Mouse (Mus musculus) induced T-regulatory cell, adult 2 months (primary cell): ENCODE data around the gene Sec31a.
"Not testable (repeated sequence)": the region's sequence is repeated elsewhere in the genome, so short reads cannot be mapped to it uniquely, and the experiment has no call there.

Source experiments
- DNase-seq: peaks from one replicate; pipeline ENCODE4 v3.0.0-alpha.2; 2012; ENCODE audit warnings: low read depth

Gene Sec31a

DNA sequence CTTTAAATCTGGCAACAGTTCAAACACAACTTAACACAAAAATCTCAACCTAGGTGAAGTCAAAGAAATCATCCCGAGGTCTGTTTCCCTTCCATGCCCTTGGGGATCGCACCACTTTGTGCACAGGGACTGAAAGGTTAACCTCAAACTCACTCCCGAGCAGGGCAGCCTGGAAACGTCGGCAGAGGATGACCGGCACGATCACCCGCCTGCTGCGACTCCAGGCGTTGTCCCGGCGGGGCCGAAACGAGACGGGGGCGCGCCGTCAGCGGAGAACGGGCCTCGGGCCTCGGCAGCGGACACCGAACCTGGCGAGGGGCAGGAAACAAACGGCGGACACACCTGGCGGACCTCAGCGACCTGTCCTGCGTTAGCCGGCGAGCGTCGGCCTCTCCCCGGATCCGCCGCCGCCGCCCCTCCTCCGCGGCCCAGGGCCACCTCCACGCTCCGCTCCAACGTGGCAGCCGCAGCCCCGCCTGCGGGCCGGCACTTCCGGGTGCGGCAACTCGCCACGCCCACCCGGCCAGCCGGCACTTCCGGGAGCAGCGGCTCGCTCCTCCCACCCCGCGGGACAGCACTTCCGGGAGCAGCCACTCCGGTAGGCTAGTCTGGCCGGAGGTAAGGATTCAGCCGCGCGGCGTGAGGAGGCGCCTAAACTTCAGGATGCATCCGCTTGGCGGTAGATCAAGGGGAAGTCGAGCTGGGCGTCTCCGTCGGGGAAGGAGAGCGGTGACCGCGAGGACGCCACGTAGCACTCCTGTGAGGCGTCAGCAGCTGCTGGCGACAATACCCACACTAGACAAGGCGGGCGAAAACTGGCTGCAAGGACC is at the start of gene Sec31a:
TSS of gene Sec31a (minus strand) at position 474 of the 830 bp plus-strand sequence.
- DNase-seq: peak; percentile 96

DNA sequence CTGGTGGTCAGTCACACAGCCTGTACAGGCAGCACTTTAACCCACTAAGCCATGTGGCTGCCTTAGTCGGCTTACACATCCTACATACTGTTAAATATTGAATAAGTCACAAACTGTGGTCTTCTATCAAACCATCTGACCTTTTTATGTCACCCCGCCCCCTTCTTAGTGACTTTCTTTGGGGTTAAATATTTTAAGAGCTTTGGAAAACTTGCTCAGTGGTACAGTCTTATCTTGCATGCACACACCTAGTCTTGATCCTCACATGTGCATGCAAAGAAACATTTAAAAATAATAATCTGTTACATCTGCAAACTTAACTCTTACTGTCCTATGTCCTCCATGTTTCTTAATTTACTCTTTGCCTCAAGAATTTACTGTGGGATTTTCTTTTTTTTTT is 46.3 kb upstream of the Sec31a start:
- DNase-seq: no peak

DNA sequence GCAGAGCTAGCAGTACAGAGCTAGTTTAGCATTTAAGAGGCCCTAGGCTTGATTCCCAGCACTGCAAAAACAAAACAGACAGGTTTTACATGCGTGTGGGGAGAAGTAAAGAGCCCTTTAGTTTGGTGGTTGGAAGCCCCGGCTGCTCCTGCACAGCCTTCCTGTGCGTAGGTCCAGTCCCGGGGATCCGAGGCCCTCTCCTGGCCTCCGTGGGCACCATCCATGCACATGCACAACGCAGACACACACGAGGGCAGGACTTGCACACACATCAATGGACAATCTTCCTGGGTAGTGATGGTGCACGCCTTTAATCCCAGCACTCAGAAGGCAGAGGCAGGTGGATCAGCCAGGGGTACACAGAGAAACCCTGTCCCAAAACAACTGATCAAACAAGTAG is 45.5 kb upstream of the Sec31a start:
- no peak for DNase-seq

DNA sequence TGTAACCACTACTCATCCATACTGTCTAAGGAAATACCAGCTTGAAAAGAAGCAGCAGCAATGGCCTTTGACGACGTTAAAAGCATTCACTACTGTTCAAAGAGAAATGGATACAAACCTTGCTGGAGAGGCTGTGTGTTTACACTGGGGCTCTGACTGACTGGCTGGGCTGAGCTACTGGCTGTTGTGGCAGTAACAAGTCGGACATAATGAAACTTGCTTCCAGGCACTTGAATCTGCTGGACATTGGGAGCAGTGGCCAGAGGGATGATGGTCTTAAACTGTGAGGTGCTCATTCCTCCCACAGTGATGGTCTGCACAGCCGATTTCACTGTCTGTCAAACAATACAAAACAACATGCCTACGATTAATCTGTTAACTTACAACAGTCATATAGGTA is 43.4 kb upstream of the Sec31a start:
- DNase-seq: no peak

DNA sequence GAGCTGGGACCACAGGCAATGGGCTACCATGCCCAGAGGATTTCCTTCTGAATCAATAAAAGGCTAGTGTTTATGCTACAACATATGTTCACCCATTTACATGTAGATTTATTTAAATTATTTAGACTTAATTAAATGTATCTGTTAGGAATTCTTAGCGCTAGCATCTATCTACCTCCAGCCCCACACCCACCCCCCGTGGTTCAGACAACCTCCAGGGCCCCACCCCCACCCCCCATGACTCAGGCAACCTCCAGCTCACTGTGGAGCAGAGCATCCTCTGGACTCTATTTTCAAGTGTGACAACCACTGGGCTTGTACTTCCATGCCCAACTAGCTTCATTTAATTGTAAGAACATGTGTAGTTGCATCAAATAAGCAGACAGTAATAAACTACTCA is 35.8 kb upstream of the Sec31a start:
- no peak for DNase-seq

DNA sequence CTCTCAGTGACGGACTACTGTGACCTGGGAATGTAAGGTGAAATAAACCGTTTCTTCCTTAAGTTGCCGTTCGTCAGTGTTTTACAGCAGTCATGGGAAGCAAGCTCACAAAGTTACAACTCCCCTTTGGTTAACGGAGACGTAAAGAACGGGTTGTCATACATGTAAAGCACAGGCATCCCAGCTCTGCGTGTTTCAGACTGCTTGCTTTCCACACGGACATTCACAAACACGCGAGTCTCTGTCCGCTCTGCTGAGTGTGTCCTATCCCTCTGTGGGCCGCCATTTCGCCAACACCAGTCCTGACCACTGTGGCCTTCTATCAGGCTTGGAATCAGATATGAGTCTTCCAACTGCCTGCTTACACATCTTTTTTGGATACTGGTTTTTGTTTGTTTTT is 22.8 kb upstream of the Sec31a start:
- DNase-seq: no peak

GRCm38 (mm10) chr5:100437917-100438316 is 21.9 kb upstream of the Sec31a start:
- no peak for DNase-seq

GRCm38 (mm10) chr5:100437086-100437485 is 21.1 kb upstream of the Sec31a start:
- peak; percentile 25 for DNase-seq

GRCm38 (mm10) chr5:100430966-100431365 is 14.9 kb upstream of the Sec31a start:
- no peak for DNase-seq

GRCm38 (mm10) chr5:100430076-100430390 is 14.0 kb upstream of the Sec31a start:
- DNase-seq: no peak

GRCm38 (mm10) chr5:100429344-100430075 is 13.5 kb upstream of the Sec31a start:
- peak; percentile 96 for DNase-seq

DNA sequence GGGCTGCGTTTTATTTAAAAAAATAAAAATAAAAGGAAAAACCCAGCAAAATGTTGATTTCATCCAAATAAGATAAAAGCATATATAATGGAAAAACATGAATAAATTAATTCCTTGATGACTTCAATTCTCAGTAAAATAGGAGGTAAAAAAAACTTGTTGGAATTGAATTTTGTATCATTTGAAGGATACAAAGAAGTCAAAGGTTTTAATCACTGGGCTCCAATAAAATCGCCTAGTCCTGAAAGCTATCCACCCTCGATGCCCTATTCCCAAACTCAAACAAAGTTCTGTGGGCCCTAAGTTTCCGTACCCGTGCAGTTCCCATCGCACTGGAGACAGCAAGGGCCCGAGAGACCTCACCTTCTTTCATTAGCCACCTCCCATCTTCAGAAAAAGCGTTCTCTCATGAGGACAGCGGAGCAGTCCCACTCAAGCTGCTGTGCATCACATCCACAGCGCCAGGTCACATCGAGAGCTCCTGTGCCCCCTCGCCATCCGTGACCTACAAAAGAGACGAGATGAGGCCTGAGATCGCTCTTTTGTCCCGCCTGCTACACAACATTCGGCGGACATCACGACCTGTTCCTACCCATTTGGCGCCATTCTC is 12.8 kb upstream of the Sec31a start:
- DNase-seq: no peak

DNA sequence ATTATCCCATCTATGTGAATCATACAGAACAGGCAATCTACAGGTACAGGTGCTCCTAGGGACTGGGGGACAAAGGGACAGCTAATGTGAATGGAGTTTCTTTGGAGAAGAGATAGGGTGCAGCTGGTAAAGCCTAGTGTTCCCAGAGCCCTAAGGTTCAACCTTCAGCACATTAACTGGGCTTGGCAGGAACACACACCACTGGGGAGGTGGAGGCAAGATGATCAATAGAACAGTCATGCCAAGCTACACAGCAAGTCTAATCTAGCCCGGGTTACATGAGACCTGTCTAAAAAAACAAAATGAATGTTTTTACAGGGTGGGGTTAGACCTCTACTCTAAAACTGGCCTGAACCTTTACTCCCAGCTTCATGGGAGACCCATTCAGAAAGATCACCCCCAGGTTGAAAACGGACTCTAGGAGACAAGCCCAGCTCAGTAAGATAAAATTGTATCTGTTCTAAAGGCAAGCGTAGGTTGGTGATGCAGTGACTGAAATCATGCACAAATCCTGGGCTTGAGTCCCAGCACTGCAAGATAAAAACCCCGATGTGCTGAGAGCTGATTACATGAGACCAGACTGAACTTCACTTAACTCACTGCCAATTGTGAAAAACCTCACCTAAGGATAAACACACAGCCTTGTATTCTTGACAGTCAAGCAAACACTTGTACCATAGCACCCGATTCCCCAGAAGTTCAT is 12.1 kb upstream of the Sec31a start:
- peak; percentile 41 for DNase-seq

- peak; percentile 36 for DNase-seq
These were observed 11.2 kb upstream of the Sec31a start for GRCm38 (mm10) chr5:100427276-100427675.

DNA sequence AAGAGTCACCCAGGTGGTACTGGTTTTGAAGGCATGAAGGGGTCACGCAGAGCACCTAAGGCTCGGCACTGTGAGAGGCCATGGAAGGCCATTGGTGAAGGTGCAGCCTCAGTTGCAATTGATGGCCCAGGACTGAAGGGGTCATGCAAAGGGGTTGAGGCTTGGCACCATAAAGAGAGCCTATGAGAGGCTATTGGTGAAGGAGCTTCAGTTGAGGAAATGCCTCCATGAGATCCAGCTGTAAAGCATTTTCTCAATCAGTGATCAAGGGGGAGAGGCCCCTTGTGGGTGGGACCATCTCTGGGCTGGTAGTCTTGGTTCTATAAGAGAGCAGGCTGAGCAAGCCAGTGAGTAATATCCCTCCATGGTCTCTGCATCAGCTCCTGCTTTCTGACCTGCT is 9.8 kb upstream of the Sec31a start:
- not testable (repeated sequence) for DNase-seq

DNA sequence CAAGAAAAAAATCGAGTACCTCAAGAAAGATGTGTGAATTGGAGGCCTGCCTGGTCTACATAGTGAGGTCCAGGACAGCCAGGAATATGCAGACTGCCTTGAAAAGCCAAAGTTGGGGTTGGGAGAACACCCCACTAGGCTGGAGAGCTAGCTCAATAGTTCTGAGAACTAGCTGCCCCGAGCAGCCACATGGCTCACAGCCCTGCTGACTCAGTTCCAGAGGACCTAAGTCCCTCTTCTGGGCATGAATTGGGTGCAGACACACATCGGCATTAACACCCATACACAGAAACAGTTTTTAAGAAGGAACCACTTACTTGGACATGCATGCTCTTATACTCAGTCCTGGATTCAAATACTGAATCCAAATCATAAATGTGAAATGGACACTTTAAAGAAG is 8.2 kb upstream of the Sec31a start:
- DNase-seq: no peak

DNA sequence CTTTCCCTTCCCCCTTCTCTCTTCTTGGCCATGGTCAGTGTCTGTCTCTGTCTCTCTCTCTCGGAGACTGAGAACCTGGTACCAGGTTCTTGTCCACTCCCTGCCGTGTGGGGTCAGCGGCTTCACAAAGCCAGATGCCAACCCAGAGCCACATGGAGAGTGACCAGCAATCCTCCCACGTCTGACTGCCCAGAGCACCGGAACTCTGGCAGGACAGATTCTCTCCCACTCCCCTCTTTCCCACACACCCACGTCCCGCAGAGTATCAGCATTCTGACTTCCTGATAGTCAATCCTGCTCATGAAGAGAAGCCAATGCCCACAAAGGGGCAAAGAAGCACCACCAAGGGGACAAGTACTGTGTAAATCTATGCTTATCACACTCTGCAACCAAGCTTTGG is 7.6 kb upstream of the Sec31a start:
- no peak for DNase-seq

DNA sequence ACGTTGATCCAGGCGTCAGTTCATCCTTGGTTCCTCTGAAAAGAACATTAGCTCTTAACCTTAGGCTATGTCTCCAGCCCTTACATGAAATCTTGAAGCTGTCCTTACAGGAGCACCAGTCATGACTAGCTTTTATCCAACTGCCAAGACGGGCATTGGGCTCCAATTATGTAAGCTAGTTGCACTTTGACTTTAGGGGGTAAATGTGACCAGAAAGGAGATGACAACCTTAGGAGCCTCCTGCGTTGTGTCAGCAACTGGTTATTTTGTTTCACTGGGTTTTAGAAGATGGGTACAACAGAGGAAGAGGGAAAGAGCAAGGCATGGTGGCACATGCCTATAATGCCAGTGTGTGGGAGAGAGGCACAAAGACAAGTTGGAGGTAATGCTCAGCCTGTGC is 2.8 kb upstream of the Sec31a start:
- no peak for DNase-seq

GRCm38 (mm10) chr5:100418077-100418476 is 2.0 kb upstream of the Sec31a start:
- DNase-seq: no peak

- DNase-seq: no peak
These were observed 1.4 kb downstream of the Sec31a start for GRCm38 (mm10) chr5:100414474-100415196.

GRCm38 (mm10) chr5:100412886-100413285 is 3.1 kb downstream of the Sec31a start:
- no peak for DNase-seq

DNA sequence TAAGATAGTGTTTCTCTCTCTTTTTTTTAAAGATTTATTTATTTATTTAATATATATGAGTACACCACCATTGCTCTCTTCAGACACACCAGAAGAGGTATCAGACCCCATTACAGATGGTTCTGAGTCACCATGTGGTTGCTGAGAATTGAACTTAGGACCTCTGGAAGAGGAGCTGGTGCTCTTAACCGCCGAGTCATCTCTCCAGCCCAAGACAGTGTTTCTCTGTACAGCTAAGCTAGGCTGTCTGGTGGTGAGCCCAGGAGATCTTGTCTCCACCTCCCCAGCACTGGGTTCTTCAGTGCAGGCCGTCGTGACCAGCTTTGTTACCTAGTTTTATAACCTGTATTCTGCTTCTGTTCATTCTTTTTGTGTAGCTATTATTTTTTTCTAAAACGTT is 5.8 kb downstream of the Sec31a start:
- no peak for DNase-seq
